Mouse (Mus musculus) G1E-ER4 (cell line): ENCODE data around the gene Caskin1. TPM values are rescaled to one million over a fixed set of nuclear protein-coding genes. Genes with fewer than 3 reads are reported as not detected.

Experiments
- GATA1 ChIP-seq: IDR thresholded peaks from one replicate; pipeline ENCODE4 v1.8.0; 2012; ENCODE audit warnings: low read length, inconsistent platforms
- polyA plus RNA-seq: library from polyadenylated mRNA; stranded (reverse); fragments of >175 nt; gene quantifications from 2 replicates; pipeline ENCODE4 v1.2.3, GENCODE M21; 2012

The Caskin1 gene
- polyA plus RNA-seq, 1 experiment: 0.01 TPM

GRCm38 (mm10) chr17:24532045-24532444 is 43.6 kb downstream of the Caskin1 start:
- TF ChIP-seq GATA1: no peak

- TF ChIP-seq GATA1: no peak
These were observed 44.9 kb downstream of the Caskin1 start for GRCm38 (mm10) chr17:24533099-24533992.

DNA sequence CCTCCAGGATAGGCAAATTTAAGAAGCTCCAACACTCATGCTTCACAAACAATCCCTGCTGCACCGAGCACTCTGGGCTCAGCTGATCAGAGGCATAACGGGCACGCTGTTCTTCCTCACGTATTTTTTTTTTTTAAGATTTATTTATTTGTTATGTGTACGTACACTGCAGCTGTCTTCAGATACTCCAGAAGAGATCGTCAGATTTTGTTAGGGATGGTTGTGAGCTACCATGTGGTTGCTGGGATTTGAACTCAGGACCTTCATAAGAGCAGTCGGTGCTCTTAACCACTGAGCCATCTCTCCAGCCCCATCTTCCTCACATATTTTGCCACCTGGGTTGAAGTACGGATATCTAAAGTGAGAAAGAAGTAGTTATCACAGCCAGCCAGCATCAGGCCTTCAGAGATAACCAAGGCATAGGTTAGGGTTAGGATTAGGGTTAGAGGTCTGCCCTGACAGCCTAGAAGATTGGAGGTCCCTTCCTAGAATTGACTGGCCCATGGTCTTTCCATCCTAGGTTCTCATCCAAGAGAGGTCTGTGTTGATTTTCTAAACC is 45.8 kb downstream of the Caskin1 start, which contains the start of gene Rab26:
Gene Rab26, minus strand, starts transcription at position 51 of the 559 bp plus-strand sequence.
- TF ChIP-seq GATA1: no peak

DNA sequence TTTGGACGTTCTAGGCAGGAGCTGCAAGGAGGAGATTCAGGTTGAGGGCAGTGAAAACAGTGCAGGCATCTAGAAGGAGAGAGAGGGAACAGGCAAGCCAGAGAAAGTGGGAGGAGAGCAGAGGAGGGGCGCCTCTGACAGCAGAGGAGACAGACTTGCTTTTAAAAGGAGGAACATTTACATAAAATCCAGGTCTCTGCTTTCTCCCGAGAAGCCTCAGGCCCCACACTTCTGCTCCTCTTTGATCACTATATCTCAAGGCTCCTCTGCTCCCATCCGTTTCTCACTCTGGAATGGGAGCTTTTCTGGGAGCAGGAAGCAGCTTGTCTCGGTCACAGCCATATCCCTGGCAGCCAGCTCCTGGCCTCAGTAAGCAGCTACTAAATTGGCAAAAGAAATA is 46.9 kb downstream of the Caskin1 start:
- TF ChIP-seq GATA1: no peak

- TF ChIP-seq GATA1: no peak
These were observed 49.1 kb downstream of the Caskin1 start for GRCm38 (mm10) chr17:24537536-24537935.

- no peak for TF ChIP-seq GATA1
These were observed 50.5 kb downstream of the Caskin1 start for GRCm38 (mm10) chr17:24538950-24539349.

DNA sequence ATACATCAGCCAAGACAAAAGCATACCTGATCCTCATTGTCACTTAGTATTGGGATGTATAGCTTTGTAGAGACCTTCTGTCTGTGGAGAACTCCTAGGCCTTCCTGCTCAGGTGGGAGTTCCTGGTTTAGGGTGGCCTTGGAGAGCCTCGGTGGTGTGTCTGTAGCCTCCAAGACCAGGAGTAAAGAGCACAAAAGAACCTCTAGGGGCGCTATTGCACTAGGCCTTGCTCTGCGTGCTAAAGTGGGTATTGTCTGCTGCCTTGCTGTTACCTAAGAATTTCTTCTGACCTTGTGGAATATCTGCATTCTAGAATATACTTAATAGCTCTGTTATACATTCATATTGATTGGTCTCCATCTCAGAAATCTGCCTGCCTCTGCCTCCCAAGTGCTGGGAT is 52.0 kb downstream of the Caskin1 start:
- TF ChIP-seq GATA1: no peak

DNA sequence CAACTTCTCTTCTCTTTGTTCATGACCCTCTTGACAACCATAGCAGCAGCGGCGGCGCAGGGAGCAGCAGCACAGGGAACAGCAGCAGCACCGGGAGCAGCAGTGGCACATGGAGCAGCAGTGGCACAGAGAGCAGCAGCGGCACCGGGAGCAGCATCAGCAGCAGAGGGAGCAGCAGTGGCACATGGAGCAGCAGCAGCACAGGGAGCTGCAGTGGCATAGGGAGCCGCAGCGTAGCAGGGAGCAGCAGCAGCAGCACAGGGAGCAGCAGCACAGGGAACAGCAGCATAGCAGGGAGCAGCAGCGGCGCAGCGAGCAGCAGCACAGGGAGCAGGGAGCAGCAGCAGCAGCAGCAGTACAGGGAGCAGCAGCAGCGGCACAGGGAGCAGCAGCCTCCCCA is 56.2 kb downstream of the Caskin1 start:
- no peak for TF ChIP-seq GATA1

DNA sequence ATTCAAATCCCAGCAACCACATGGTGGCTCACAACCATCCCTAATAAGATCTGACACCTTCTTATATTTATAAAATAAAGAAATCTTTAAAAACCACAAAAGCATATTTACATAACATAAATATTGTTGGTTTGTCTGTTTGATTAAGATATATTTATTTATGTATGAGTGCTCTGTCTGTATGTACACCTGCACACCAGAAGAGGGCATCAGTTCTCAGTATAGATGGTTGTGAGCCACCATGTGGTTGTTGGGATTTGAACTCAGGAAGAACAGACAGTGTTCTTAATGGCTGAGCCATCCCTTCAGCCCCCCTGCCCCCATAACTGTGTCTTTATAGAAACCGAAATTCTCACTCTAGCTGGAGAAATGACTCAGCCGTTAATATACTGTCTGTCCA is 56.8 kb downstream of the Caskin1 start:
- no peak for TF ChIP-seq GATA1

DNA sequence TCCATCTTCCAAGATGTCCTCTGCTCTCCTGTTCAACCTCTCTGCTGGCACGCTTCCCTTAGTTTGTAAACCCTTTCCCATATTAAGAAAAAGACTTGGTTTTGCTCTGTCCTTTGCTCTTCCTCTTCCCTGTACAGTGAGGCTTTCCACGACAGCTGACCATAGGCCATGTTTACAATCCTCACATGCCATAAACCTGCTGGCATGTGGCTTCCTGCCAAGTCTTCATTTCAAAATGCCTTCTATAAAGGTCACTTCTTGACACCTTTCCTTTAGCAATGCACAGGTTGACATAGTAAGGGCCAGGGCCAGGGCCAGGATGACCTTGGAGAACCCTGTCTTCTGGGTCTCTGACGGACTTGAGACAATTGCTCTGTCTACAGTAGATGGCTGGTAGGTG is 57.8 kb downstream of the Caskin1 start:
- TF ChIP-seq GATA1: no peak

DNA sequence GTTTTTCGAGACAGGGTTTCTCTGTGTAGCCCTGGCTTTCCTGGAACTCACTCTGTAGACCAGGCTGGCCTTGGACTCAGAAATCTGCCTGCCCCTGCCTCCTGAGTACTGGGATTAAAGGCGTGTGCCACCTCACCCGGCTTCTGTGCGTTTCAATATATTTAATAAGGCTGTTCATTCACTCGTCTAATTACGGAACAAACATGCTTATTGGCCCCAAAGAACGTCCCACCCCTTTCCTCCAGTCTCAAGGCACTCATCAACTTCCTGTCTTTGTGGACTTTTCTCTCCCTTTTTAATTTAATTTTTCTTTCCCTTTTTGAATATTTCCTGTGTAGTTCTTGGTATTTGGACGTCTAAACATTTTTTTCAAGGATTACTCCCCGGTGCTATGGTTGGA is 60.0 kb downstream of the Caskin1 start:
- no peak for TF ChIP-seq GATA1

DNA sequence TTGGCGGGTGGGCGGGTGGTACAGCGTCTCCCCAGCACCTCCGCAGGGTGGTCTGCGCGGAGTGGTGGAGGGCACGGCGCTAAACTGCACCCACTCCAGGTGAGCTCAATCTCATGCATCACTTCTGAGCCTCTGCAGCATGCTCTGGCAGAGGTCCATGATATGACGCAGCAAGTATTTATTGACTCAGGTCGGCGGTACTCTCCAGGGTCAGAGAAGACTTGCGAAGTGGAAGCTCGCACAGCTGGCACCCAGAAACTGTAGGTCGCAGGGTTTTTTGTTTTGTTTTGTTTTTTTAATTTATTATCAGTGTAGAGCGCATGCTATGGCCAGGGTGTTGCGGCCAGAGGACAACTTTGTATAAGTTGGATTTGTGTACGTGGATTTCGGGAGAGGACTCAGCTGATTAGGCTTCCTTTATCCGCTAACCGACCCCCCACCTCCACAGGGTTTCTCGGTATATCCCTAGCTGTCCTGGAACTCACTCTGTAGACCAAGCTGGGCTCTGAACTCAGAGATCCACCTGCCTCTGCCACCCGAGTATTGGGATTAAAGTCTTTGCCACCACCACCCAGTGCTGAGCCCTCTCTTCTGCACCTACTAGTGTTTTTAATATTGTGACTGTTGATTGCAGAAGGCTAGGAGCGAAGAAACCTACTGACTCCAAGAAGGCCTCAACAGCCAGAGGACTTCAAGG is 60.7 kb downstream of the Caskin1 start:
- TF ChIP-seq GATA1: no peak

GRCm38 (mm10) chr17:24549618-24550415 is 61.4 kb downstream of the Caskin1 start, which contains the start of gene Pkd1:
TSS of gene Pkd1 (plus strand) at chr17:24549834.
- no peak for TF ChIP-seq GATA1

GRCm38 (mm10) chr17:24550416-24551049 is 62.1 kb downstream of the Caskin1 start:
- TF ChIP-seq GATA1: no peak

GRCm38 (mm10) chr17:24551050-24551444 is 62.6 kb downstream of the Caskin1 start:
- no peak for TF ChIP-seq GATA1

DNA sequence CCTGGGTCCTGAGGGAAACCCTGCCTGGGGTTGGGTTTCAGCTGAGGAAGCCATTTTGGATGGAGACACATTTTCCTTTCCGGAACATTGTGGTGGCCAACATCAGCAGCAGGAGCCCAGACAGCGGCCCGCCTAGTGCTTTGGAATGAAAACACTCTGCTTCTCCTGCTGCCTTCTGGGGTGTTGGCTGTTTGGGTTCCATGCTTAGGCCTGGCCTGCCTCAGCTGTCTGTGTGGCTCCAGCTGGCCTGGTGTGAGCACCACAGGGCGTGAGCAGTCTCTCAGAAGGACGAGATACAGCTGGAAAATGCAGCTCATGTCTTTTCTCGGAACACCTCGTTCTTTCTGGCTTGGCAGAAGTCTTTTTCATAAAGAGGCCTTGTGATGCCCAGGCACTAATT is 68.7 kb downstream of the Caskin1 start:
- no peak for TF ChIP-seq GATA1

Other genes starting within 250 kb of the Caskin1 start
- 66.1 and 78.9 TPM in 2 replicates for gene Ccnf, start 237.1 kb upstream of the Caskin1 start, polyA plus RNA-seq
- gene Abca17, start 137.5 kb upstream of the Caskin1 start, polyA plus RNA-seq: not detected in 2 replicates
- 23.1 and 41.6 TPM in 2 replicates for gene Abca3, start 136.7 kb upstream of the Caskin1 start, polyA plus RNA-seq
- gene Rnps1, start 74.0 kb upstream of the Caskin1 start, polyA plus RNA-seq: 301 and 446 TPM in 2 replicates
- gene Eci1, start 62.0 kb upstream of the Caskin1 start, polyA plus RNA-seq: 47.6 and 64.0 TPM in 2 replicates
- not detected in 2 replicates for gene Dnase1l2, start 45.5 kb upstream of the Caskin1 start, polyA plus RNA-seq
- gene E4f1, start 18.3 kb upstream of the Caskin1 start, polyA plus RNA-seq: 19.4 and 22.8 TPM in 2 replicates
- gene Pgp, start 18.2 kb upstream of the Caskin1 start, polyA plus RNA-seq: 75.9 and 87.6 TPM in 2 replicates
- 0.10 TPM in 1 of 2 replicates, not detected in the other for gene Bricd5, start 14.7 kb upstream of the Caskin1 start, polyA plus RNA-seq
- 8.4 and 8.5 TPM in 2 replicates for gene Mlst8, start 9.5 kb upstream of the Caskin1 start, polyA plus RNA-seq
- gene Traf7, start 39.3 kb downstream of the Caskin1 start, polyA plus RNA-seq: 239 and 240 TPM in 2 replicates
- 0.29 and 0.30 TPM in 2 replicates for gene Rab26, start 45.6 kb downstream of the Caskin1 start, polyA plus RNA-seq
- 4.0 and 6.5 TPM in 2 replicates for gene Pkd1, start 61.2 kb downstream of the Caskin1 start, polyA plus RNA-seq
- gene Tsc2, start 144.0 kb downstream of the Caskin1 start, polyA plus RNA-seq: 45.3 and 52.6 TPM in 2 replicates
- 24.0 and 31.0 TPM in 2 replicates for gene Nthl1, start 144.1 kb downstream of the Caskin1 start, polyA plus RNA-seq
- not detected in 2 replicates for gene Slc9a3r2, start 161.7 kb downstream of the Caskin1 start, polyA plus RNA-seq
- gene Npw, start 169.9 kb downstream of the Caskin1 start, polyA plus RNA-seq: not detected in 2 replicates
- 90.5 and 98.9 TPM in 2 replicates for gene Zfp598, start 181.1 kb downstream of the Caskin1 start, polyA plus RNA-seq
- 0.13 TPM in 2 replicates for gene Syngr3, start 201.4 kb downstream of the Caskin1 start, polyA plus RNA-seq
- 149 and 186 TPM in 2 replicates for gene Gfer, start 207.6 kb downstream of the Caskin1 start, polyA plus RNA-seq
- gene Noxo1, start 207.6 kb downstream of the Caskin1 start, polyA plus RNA-seq: 0.33 and 0.89 TPM in 2 replicates
- 25.6 and 35.3 TPM in 2 replicates for gene Tbl3, start 219.1 kb downstream of the Caskin1 start, polyA plus RNA-seq
- 0.14 and 0.36 TPM in 2 replicates for gene Rnf151, start 229.5 kb downstream of the Caskin1 start, polyA plus RNA-seq
- 2,301 and 3,917 TPM in 2 replicates for gene Rps2, start 229.5 kb downstream of the Caskin1 start, polyA plus RNA-seq
- 457 and 647 TPM in 2 replicates for gene Ndufb10, start 235.9 kb downstream of the Caskin1 start, polyA plus RNA-seq
- not detected in 2 replicates for gene Rpl3l, start 239.2 kb downstream of the Caskin1 start, polyA plus RNA-seq
- 11.1 and 11.3 TPM in 2 replicates for gene Msrb1, start 248.0 kb downstream of the Caskin1 start, polyA plus RNA-seq